Mouse (Mus musculus) brain, embryonic 14.5 days (tissue): ENCODE results near the gene Scgb1b30.

Experiments
- CTCF ChIP-seq: fragments of 200-500 bp; IDR thresholded peaks from 2 replicates; pipeline ENCODE4 v1.5.1; 2012; ENCODE audit warnings: inconsistent platforms, mild to moderate bottlenecking, moderate library complexity, borderline replicate concordance; ENCODE audit not compliant: insufficient read depth, insufficient read length; ENCODE audit errors: extremely low read depth
- POLR2A ChIP-seq: fragments of 200-500 bp; IDR thresholded peaks from 2 replicates; pipeline ENCODE4 v1.6.1; 2012; ENCODE audit warnings: mild to moderate bottlenecking, inconsistent platforms, borderline replicate concordance; ENCODE audit not compliant: poor library complexity, insufficient read depth, insufficient read length, severe bottlenecking; ENCODE audit errors: extremely low read depth

GRCm38 (mm10) chr7:34131959-34132354 is 36.7 kb downstream of the Scgb1b30 start:
- no peak for TF ChIP-seq CTCF
- TF ChIP-seq POLR2A, result no peak
